Mouse (Mus musculus): Measurements from ENCODE around the gene Tmem256. TPM values are rescaled to one million over a fixed set of nuclear protein-coding genes. Genes with fewer than 3 reads are reported as not detected.

Gene Tmem256
- total and polyA plus RNA-seq, 3 experiments: 185 to 327 (median 206) TPM

DNA sequence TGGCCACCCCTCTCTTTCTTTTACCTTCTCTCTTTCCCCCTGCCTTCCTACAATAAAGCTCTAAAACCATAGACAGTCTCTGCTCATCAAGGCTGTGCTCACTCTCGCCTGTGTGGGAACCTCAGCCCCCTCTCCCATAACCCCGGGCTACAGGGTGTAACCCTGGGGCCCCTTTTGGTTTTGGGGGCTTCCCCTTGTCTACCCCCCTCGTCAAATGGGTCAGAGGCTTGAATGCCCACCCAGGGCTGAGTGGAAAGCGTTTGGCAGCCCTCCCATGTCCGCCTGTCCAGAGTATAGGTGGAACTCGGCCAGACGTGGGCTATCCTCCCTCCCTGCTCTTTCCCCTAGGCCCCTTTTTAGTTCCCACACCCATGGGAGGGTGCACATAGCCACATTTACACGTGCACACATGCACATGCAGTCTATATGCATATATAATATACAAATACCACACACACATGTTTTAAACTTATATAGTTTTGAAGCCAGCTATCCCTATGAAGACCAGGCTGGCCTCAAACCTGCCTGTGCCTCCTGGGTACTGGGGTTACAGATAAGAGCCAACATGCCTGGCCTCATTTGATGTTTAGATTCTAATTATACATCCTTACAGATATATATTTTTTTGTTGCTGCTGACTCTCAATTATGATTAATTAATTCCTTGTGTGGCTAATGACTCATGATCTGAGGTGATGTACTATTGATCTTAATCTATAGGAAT lies 26.0 kb downstream of the Tmem256 start:
- H3K9ac ChIP-seq (ENCODE audit: insufficient read depth, low read depth): no peak overlapping the region

DNA sequence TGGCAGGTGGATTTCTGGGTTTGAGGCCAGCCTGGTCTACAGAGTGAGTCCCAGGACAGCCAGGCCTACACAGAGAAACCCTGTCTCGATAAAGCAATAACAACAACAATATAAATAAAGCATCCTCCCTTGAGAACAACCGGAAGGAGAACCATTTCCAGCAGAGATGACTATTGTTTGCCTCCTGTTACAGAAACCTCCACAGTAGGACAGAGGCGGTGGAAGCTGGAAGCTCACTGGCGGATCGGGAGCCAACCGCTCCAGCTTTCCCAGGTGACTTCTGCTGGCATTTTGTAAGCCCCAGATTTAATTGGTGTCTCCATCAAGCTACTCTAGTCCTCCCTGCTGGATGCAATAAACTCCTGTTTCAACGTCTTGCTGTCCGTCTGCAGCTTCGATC lies 27.2 kb downstream of the Tmem256 start:
- Histone ChIP-seq H3K4me3 (replicated peaks in 1 of 3; ENCODE audit: low read depth in 2 of 3, low read length in 2 of 3, poor library complexity in 1 of 3) (no peak overlapping the region), H3K4me2 (ENCODE audit: insufficient read depth, low read depth, poor library complexity, severe bottlenecking) (no peak overlapping the region), H3K79me2 (replicated peaks; ENCODE audit: control insufficient read depth, extremely low read depth, insufficient read depth, poor library complexity, severe bottlenecking) (no peaks in the 10 kb centered on the region), H3K36me3 (replicated peaks in 1 of 2; ENCODE audit: control insufficient read depth in 1 of 2, insufficient read depth in 1 of 2, low read length in 1 of 2) (no peaks in the 10 kb centered on the region), H3K9me3 (replicated peaks; ENCODE audit: low read length) (no peaks in the 10 kb centered on the region), H3K9ac (ENCODE audit: insufficient read depth, low read depth) (no peak overlapping the region), H3K27me3 (replicated peaks) (peaks cover 23% of the 10 kb centered on the region), H3K27ac (ENCODE audit: insufficient read depth, low read depth) (no peak overlapping the region), H3K4me1 (ENCODE audit: control insufficient read depth in 1 of 2, insufficient read depth in 2 of 2) (peaks cover 0 to 3% of the 10 kb centered on the region in 2 experiments; a peak in 1 of 4 replicates)
- DNase-seq (ENCODE audit: extremely low read depth): no peak
- in situ Hi-C loops (cut with MboI; ENCODE audit: low pct_ligation_motif_present, low pct_unique_long_range_greater_than_20kb, low sequenced_read_pairs) (no loop called here), dilution Hi-C loops (cut with MboI; ENCODE audit: extremely low pct_ligation_motif_present, extremely low pct_unique_long_range_greater_than_20kb, low sequenced_read_pairs) (no loop called here)
- no peak for TF ChIP-seq CHD2 (IDR thresholded peaks at IDR 0.05; ENCODE audit: low read length)
- no peak for TF ChIP-seq USF2 (conservative IDR thresholded peaks at IDR 0.05; ENCODE audit: low read depth, low read length)
- no peak for TF ChIP-seq SMC3 (IDR thresholded peaks at IDR 0.05; ENCODE audit: low read depth, low read length)
- TF ChIP-seq MYC (IDR thresholded peaks at IDR 0.05; ENCODE audit: low read depth, low read length): no peak
- TF ChIP-seq MAX (IDR thresholded peaks at IDR 0.05; ENCODE audit: low read length): no peak
- no peak for TF ChIP-seq POLR2A (IDR thresholded peaks at IDR 0.05; ENCODE audit: low read depth, low read length)
- TF ChIP-seq RAD21 (IDR thresholded peaks at IDR 0.05; ENCODE audit: low read depth, low read length): no peak
- no peak for TF ChIP-seq MEF2A (IDR thresholded peaks at IDR 0.05; ENCODE audit: borderline replicate concordance, low read depth, low read length)
- no peak for TF ChIP-seq UBTF (IDR thresholded peaks at IDR 0.05; ENCODE audit: low read depth, low read length)
- TF ChIP-seq CTCF (conservative IDR thresholded peaks at IDR 0.05 in 1 of 2, IDR thresholded peaks at IDR 0.05 in 1 of 2; ENCODE audit: low read depth in 2 of 2, low read length in 2 of 2): no peak
- TF ChIP-seq USF1 (IDR thresholded peaks at IDR 0.05; ENCODE audit: low read depth, low read length): no peak
- no peak for TF ChIP-seq ELF1 (IDR thresholded peaks at IDR 0.05; ENCODE audit: low read depth, low read length)
- TF ChIP-seq SIN3A (IDR thresholded peaks at IDR 0.05; ENCODE audit: low read length): no peak
- TF ChIP-seq IRF4 (IDR thresholded peaks at IDR 0.05; ENCODE audit: low read depth, low read length): no peak
- no peak for TF ChIP-seq EP300 (IDR thresholded peaks at IDR 0.05; ENCODE audit: low read length)

More for the DNA sequence above, 26.0 kb downstream of the Tmem256 start:
- Histone ChIP-seq H3K27ac (ENCODE audit: insufficient read depth, low read depth) (no peak overlapping the region), H3K36me3 (replicated peaks in 1 of 2; ENCODE audit: control insufficient read depth in 1 of 2, insufficient read depth in 1 of 2, low read length in 1 of 2) (no peaks in the 10 kb centered on the region), H3K79me2 (replicated peaks; ENCODE audit: control insufficient read depth, extremely low read depth, insufficient read depth, poor library complexity, severe bottlenecking) (no peaks in the 10 kb centered on the region), H3K4me3 (replicated peaks in 1 of 3; ENCODE audit: low read depth in 2 of 3, low read length in 2 of 3, poor library complexity in 1 of 3) (no peak overlapping the region), H3K27me3 (replicated peaks) (peaks cover 25% of the 10 kb centered on the region), H3K4me2 (ENCODE audit: insufficient read depth, low read depth, poor library complexity, severe bottlenecking) (no peak overlapping the region), H3K4me1 (ENCODE audit: control insufficient read depth in 1 of 2, insufficient read depth in 2 of 2) (no peaks in the 10 kb centered on the region), H3K9me3 (replicated peaks; ENCODE audit: low read length) (no peaks in the 10 kb centered on the region)
- no peak for TF ChIP-seq RAD21 (IDR thresholded peaks at IDR 0.05; ENCODE audit: low read depth, low read length)
- no peak for TF ChIP-seq POLR2A (IDR thresholded peaks at IDR 0.05; ENCODE audit: low read depth, low read length)
- no peak for TF ChIP-seq CHD2 (IDR thresholded peaks at IDR 0.05; ENCODE audit: low read length)
- 0 out of 2 replicates have a peak, but pooled peaks have one; percentile 26 for TF ChIP-seq BHLHE40 (IDR thresholded peaks at IDR 0.05; ENCODE audit: low read depth, low read length)
- DNase-seq (ENCODE audit: extremely low read depth): no peak
- dilution Hi-C loops (cut with MboI; ENCODE audit: extremely low pct_ligation_motif_present, extremely low pct_unique_long_range_greater_than_20kb, low sequenced_read_pairs) (no loop called here), in situ Hi-C loops (cut with MboI; ENCODE audit: low pct_ligation_motif_present, low pct_unique_long_range_greater_than_20kb, low sequenced_read_pairs) (no loop called here)

Data from CH12.LX (cell line).